Mouse (Mus musculus): Measurements from ENCODE around the gene Nlgn3.

DNA sequence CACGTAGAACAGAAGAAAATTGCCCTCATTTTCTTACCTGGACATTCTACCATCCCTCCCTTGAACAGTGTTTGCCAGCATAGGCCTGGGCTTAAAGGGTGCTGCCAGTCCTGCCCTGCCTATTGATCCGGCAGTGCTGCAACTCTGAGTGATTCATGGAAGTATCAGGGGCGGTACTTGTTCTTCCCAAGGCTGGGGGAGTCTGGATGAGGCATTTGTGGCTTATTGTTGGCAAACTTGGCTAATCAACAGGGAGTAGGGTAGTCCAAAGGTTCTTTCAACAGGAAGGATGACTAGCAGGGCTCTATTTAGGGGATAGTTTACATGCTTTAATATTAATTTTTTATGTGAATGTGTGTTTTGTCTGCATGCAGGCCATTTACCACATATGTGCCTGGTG, 71.6 kb downstream of the Nlgn3 start:
- TF ChIP-seq CTCF (IDR thresholded peaks at IDR 0.05; ENCODE audit: borderline replicate concordance, insufficient read depth, low read depth, low read length), result no peak
- no peak for TF ChIP-seq POLR2A (IDR thresholded peaks at IDR 0.05; ENCODE audit: borderline replicate concordance, insufficient read depth, low read length)

Measured in cerebellum, adult 2 months (tissue).